Mouse (Mus musculus) right cerebral cortex, postnatal 25 days (tissue): ENCODE results near the gene Adssl1.

Experiments used
- DNase-seq: peaks from one replicate; pipeline ENCODE4 v3.0.0; 2022

The Adssl1 gene

GRCm38 (mm10) chr12:112679027-112679996 lies 59.5 kb downstream of the Adssl1 start:
- DNase-seq: no peak

GRCm38 (mm10) chr12:112683351-112683750 lies 63.5 kb downstream of the Adssl1 start:
- no peak for DNase-seq

- no peak for DNase-seq
Observed at GRCm38 (mm10) chr12:112688458-112688857, 68.6 kb downstream of the Adssl1 start.
